Mouse (Mus musculus) left cerebral cortex, postnatal 4 days (tissue): Measurements from ENCODE around the gene Fbxo41. TPM values are rescaled to one million over a fixed set of nuclear protein-coding genes. Genes with fewer than 3 reads are reported as not detected.

Experiments used
- DNase-seq: peaks from one replicate; pipeline ENCODE4 v3.0.0-alpha.2; 2022
- intact Hi-C: fragments of 180-260 bp; cut with DNase I; formaldehyde crosslinking; loops from one replicate; pipeline ENCODE4 v1.15.1; 2025
- total RNA-seq, 2 experiments: library from RNA; stranded (reverse); gene quantifications; 2 replicates each; pipeline ENCODE4 v1.2.3; 2021

The Fbxo41 gene
- total RNA-seq: 10 to 100 TPM; 88.6 to 89.6 TPM

- DNase-seq: peak; percentile 72
- intact Hi-C loops: no loop called here
Observed at GRCm38 (mm10) chr6:85502911-85503250, at the start of gene Fbxo41. Gene Fbxo41 (minus strand): TSS chr6:85502994.

DNA sequence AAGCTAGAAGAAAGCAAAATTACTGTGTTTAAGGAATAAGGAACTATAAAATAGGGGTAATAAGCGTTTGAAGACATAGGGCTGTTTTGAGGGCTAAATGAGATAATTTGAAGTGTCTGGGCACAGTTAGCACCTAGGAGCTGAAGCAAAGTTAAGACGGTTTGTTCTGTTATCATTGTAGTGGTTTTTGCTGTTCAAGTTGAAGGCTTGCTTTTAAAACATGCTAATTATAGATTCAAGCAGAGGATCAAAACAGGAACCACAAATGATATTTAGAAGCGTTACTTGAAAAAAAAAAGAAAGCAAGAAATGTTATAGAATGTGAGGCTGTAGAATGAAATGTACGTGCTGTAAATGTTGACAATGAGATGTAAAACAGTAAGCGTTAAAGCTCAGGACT, 44.8 kb upstream of the Fbxo41 start:
- no peak for DNase-seq
- intact Hi-C loops: no loop called here

DNA sequence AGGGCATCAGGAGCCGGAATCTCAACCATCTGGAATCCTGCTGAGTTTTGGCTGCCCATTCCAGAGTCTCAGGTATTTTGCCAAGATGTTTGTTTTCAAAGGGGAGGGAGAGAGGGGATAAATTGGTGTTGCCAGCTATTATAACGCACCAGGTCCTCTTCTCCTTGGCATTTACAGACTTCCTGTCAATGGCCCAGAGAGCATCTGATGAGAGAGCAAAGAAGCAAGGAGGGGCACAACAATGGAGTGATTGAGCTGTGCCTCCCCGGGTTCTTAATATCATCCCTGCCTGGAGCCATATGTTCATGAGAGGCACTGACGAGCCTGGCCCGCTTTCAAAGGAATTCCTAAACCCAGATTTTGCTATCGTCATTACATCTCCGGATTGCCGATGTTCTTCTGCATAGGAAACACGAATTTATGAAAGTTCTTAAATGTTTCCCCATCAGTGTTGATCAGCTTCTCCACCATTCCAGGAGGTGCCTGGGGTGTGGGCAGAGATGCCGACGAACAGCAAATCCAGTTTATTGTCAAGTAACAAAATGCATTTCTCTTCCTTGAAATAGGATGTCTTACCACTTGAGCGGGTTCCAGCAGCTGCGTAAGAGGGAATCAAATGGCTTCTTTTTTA, 41.6 kb upstream of the Fbxo41 start:
- DNase-seq: peak; percentile 76
- intact Hi-C loops: no loop called here

GRCm38 (mm10) chr6:85543351-85544175, 40.8 kb upstream of the Fbxo41 start:
- DNase-seq: peak; percentile 24
- intact Hi-C loops: no loop called here

DNA sequence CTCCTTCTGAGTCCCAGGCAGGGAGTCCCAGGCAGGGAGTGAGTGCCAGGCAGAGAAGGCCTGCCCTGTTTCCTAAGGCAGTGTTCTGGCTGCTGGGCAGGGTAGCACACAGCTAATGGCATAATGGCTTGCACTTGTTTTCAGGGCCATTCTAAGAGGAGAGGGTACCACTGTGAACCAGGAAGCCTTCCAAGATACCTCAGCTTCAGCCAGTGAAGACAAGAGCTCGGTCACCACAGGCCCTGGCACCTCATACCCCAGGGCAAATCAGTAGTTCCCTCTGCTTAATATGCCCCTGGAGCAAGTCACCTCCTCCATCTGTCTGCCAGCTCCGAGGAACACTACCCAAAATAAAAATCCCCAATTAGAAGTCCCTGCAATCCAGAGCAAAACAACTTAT, 20.0 kb upstream of the Fbxo41 start:
- intact Hi-C loops: no loop called here
- DNase-seq: no peak

- DNase-seq: no peak
- intact Hi-C loops: no loop called here
Observed at GRCm38 (mm10) chr6:85522026-85522425, 19.2 kb upstream of the Fbxo41 start.

DNA sequence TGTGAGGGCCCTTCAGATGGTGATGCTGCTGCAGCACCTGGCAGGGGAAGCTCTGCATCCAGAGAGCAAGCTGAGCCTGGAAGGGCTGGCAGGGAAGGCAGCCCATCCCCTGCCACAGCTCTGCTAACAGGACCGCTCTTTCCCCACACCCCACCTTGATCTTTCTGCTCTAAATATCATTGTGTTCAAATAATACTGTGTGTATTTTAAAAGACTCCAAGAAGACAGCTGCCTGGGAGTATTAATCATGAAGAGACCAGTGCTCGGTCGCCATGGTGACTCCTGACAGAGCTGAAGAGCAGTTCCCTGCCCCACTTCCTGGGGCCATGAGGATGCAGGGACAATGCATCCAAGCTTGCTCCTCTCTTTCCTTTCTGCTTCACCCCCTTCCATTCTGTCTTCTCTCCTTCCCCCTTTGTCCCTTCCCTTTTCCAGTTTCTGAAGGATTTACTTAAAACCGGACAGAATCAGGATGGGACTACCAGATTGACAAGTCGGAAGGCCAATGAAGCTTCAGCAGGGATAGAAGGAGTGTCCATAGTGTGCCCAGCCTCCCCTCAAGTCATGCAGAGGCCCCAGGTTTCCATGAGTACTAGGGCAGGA, 15.4 kb upstream of the Fbxo41 start:
- peak; percentile 69 for DNase-seq
- intact Hi-C loops: no loop called here

DNA sequence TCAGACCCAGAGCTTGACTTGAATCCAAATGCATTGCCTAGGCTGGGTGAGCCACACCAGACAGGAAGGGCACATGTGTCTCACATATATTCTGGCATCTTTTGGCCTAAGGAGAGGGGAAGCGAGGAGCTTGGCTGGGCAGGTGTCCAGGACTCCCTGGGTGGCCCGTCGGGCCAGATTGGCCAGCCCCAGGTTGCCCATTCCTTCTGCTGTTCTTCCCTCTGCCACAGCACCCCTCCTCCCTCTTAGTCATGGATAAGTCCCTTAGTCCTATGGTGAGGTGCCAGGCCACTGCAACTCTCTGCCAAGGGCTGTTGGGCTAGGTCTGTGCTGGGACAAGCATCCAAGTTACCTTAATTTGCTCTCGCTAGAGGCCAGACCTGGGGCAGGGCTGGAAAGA, 13.1 kb upstream of the Fbxo41 start:
- intact Hi-C loops: no loop called here
- peak; percentile 97 for DNase-seq

DNA sequence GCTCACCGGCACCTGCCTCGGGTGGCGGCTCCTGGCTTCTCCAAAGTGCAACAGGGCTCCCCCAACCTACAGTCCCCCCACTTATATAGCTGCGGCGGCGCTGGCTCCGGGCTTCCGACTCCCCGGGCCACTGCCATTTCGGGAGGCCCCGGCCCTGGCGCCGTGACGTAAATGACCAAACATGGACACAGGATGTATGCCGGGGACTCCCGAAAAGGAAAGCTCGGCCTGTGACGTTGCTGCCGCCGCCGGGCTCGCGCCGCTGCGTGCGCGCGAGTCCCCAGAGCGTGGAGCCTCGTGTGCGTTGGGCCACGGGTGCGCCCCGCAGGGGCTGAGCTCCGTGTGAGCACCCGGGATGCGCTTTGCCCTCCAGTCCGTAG, 10.7 kb upstream of the Fbxo41 start, which contains the start of gene Egr4:
TSS of gene Egr4 (minus strand) at position 59 of the 380 bp plus-strand sequence.
- intact Hi-C loops: no loop called here
- peak; percentile 64 for DNase-seq

DNA sequence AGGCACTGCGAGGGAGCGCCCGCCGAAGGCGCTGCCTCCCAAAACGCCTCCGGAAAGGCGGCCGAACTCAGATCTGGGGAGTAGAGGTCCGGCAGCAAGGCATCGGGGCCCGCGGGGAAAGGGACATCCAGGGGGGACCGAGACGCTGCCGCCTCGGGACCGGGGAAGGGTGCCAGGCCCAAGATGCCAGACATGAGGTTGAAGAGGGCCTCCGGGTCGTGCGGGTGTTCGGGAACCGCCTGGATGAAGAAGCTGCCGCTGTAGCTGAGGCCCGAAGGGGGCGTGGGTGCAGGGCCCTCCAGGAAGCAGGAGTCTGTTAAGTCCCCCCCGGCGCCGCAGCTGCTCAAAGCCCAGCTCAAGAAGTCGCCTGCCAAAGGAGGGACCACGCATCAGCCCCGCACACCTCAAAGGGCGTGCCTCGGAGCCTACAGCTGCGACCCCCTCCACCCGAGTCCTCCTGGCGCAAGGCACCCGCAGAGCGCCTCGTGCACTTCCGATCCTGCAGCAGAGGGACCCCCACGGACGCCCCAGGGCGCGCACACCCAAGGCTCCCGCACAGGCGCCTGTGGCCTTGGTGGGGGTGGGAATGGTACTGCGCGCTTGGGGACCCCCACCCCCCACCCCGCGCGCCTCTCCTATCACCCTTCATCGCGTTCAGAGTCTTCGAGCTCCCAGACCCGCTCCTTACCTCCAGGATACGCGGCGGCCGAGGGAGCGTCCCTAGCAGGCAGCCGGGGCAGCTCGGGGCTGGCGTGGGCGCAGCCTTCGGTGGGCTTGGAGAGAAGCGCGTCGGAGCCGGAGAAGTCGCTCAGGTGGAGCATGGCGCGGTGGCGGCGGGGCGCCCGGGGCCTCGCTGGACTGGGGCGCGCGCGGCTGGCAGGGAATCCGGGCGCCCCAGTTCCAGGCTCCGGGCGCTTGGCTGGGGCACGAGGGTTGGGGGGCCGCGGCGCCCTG, 10.1 kb upstream of the Fbxo41 start:
- intact Hi-C loops: no loop called here
- peak; percentile 17 for DNase-seq

- no peak for DNase-seq
- intact Hi-C loops: no loop called here
Observed at GRCm38 (mm10) chr6:85512056-85512440, 9.3 kb upstream of the Fbxo41 start.

DNA sequence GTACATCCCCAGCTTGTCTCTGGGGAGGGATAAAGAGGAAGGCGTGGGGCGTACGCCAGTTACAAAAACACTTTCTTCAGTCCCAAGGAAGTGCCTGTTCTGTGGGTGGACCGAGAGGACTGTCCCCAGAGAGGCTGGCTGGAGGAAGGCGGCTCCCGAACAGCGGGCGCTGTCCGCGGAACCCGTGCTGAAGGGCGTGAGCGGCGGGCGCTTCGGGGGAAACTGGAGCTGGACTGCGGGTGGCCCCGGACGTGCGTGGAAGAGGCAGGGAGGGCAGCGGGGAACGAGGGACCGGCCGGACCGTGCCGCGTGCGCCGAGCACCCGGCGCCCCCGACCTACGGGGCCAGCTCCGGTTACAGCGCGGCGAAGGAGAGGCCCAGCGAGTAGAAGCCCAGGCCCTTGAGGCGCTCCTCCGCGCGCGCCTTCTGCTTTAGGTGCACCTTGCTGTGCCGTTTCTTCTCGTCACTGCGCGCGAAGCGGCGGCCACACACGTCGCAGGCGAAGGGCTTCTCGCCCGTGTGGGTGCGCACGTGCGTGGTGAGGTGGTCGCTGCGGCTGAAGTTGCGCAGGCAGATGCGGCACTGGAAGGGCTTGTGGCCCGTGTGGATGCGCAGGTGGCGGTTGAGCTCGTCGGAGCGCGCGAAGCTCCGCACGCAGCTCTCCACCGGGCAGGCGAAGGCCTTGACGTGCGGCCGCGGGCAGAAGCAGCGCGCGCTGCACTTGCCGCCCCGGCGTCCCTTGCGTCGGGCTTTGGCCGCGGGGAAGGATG, 8.7 kb upstream of the Fbxo41 start:
- DNase-seq: peak; percentile 11
- intact Hi-C loops: no loop called here

- DNase-seq: peak; percentile 79
- intact Hi-C loops: no loop called here
Observed at GRCm38 (mm10) chr6:85510476-85510875, 7.7 kb upstream of the Fbxo41 start.

- DNase-seq: no peak
- intact Hi-C loops: no loop called here
Observed at GRCm38 (mm10) chr6:85508602-85509001, 5.8 kb upstream of the Fbxo41 start.

DNA sequence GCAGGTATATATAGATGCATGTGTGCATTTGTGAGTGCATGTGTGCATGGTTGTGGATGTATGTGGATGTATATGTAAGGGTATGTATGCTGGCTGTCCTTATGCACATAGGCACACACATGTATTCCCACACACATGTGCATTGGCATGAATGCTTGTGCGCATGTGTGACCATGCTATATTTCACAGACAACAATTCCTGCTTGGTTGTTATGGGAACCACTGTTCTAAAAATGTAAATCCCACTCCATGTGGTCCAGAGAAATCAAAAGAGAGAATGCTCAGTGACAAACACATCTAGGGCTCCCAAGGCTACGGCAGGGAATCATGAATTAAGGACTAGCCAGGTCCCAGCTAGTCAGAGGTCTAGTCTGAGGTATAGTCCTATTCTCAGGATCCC, 2.1 kb upstream of the Fbxo41 start:
- DNase-seq: no peak
- intact Hi-C loops: no loop called here

DNA sequence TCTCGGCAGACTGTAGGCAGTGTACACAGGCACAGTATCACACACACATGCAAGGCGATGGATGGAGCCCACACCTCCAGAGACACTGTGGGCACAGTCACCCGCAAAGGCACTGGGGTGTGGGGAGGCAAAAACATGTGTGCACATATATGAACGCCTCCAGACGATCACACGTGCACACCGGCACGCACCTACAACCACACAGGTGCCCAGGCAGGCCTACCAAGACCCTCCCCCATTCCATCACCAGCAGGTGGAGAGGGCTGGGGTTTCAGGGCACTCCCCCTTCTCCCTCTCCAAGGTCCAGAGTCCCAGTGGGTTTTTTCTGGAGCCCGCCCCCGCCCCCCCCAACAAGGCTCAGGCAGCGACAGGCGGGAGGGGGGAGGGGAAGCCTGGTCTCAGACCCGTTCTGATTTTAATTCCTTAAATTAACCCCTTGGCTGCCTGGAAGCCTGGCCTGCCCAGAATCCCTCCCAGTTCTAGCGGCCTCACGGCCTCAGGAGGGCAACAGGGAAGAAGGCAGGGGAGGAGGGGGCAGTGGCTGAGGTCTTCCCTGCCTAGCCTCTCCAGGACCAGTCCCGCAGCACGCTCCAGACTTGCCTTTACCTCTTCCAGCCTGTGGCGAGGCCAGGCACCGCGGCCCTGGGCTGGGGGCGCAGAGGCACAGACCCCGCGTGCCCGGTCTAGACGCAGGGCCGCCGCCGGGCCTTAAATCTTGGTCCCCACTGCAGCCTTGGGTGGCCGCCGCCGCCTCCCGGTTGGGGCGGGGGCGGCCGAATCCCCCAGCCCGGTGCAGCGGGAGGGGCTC, 487 bp downstream of the Fbxo41 start:
- no peak for DNase-seq
- intact Hi-C loops: no loop called here

DNA sequence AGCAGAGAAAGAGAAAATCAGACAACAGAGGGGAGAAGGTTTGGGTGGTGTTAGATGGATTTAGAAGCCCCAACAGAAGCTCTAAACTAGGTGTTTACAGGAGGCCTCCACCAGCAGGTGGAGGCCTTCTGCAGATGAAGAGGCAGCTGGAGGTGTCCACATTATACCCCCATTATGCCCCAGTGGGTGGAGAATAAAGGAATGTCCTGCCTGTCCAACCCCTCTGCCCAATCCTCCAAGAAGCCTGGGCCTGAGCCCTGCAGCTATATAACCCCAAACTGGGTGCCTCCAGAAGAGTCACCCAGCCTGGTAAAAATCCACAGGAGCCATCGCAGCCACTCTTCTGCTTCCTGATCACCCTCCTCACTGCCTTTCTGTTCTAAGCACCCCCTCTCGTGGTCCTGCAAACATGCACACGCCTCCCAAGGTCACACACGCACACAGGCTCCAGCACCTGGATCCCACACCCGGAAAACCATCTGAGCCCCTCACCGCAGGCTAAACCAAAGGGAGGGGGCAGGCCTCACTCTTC, 1.2 kb downstream of the Fbxo41 start:
- no peak for DNase-seq
- intact Hi-C loops: no loop called here

DNA sequence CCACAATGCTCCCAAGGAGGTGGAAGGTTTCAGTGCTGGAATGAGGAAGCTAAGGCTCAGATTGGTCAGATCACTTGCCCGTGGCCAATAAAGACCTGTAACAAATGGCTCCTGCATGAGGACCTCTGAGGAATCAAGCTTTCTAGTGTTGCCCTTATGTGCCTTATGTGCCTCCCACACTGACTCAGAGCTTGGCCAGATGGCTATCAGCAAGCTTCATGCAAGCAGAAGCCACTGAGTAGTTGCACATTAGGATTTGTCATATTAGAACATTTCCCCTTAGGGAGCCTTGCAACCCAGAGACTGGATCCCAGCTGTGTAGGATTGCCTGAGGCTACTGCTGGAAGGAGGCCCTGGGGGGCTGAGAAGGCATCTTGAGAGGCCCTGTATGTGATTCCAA, 2.4 kb downstream of the Fbxo41 start:
- intact Hi-C loops: no loop called here
- DNase-seq: no peak

DNA sequence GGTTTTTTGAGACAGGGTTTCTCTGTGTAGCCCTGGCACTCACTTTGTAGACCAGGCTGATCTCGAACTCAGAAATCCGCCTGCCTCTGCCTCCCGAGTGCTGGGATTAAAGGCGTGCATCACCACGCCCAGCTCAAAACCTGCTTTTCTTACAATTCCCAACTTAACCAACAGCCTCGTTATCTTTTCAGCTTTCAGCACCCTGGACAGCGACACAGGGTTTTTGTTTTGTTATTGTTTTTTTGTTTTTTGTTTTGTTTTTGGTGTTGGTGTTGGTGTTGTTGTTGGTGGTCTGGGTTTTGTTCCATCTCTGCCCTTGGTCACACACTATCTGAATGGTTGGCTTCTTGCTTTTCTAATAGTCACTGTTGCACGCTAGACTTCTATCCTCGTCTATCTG, 4.6 kb downstream of the Fbxo41 start:
- intact Hi-C loops: no loop called here
- DNase-seq: no peak
